Mouse (Mus musculus) brain, embryonic 14.5 days (tissue): ENCODE measurements around the gene Gpkow.

Experiments used
- CTCF ChIP-seq: fragments of 200-500 bp; IDR thresholded peaks from 2 replicates; pipeline ENCODE4 v1.5.1; 2012; ENCODE audit warnings: inconsistent platforms, mild to moderate bottlenecking, moderate library complexity, borderline replicate concordance; ENCODE audit not compliant: insufficient read depth, insufficient read length; ENCODE audit errors: extremely low read depth
- POLR2A ChIP-seq: fragments of 200-500 bp; IDR thresholded peaks from 2 replicates; pipeline ENCODE4 v1.6.1; 2012; ENCODE audit warnings: mild to moderate bottlenecking, inconsistent platforms, borderline replicate concordance; ENCODE audit not compliant: poor library complexity, insufficient read depth, insufficient read length, severe bottlenecking; ENCODE audit errors: extremely low read depth

GRCm38 (mm10) chrX:7670390-7670881, 26.5 kb upstream of the Gpkow start:
- no peak for TF ChIP-seq POLR2A
- no peak for TF ChIP-seq CTCF
